Mouse (Mus musculus) gastrocnemius, postnatal 10 days (tissue): ENCODE measurements at regions not wholly inside any gene's neighbourhood (a gene's known extent, or its start where the extent isn't known, plus 50 kb on each side); places are given as distances from the start of the nearest gene placed in this dataset.
"Not testable (repeated sequence)": the region's sequence is repeated elsewhere in the genome, so short reads cannot be mapped to it uniquely, and the experiment has no call there.

Experiments used
- DNase-seq: peaks from one replicate; pipeline ENCODE4 v3.0.0; 2021; ENCODE audit warnings: mixed read lengths

GRCm38 (mm10) chr8:90046779-90047178 lies 301.4 kb downstream of the Tox3 start:
- no peak for DNase-seq

GRCm38 (mm10) chr8:90036436-90036835 lies 311.7 kb downstream of the Tox3 start:
- no peak for DNase-seq

GRCm38 (mm10) chr8:90032572-90032971 lies 315.6 kb downstream of the Tox3 start:
- DNase-seq: no peak

GRCm38 (mm10) chr8:90031220-90031619 lies 316.9 kb downstream of the Tox3 start:
- no peak for DNase-seq

GRCm38 (mm10) chr8:90017958-90018357 lies 330.2 kb downstream of the Tox3 start:
- DNase-seq: not testable (repeated sequence)

- no peak for DNase-seq
These were observed 334.4 kb downstream of the Tox3 start for GRCm38 (mm10) chr8:90013755-90014154.

- no peak for DNase-seq
These were observed 336.3 kb downstream of the Tox3 start for GRCm38 (mm10) chr8:90011682-90012409.

GRCm38 (mm10) chr8:90009431-90009830 lies 338.7 kb downstream of the Tox3 start:
- DNase-seq: no peak

- DNase-seq: peak; percentile 82
These were observed 347.1 kb downstream of the Tox3 start for GRCm38 (mm10) chr8:90000899-90001640.

- DNase-seq: no peak
These were observed 354.4 kb downstream of the Tox3 start for GRCm38 (mm10) chr8:89993743-89994142.

- DNase-seq: no peak
These were observed 364.3 kb downstream of the Tox3 start for GRCm38 (mm10) chr8:89983859-89984258.

- DNase-seq: no peak
These were observed 365.6 kb downstream of the Tox3 start for GRCm38 (mm10) chr8:89982551-89982950.

GRCm38 (mm10) chr8:89981320-89981719 lies 366.8 kb downstream of the Tox3 start:
- no peak for DNase-seq

- DNase-seq: no peak
These were observed 367.7 kb downstream of the Tox3 start for GRCm38 (mm10) chr8:89980441-89980840.

GRCm38 (mm10) chr8:89962799-89963198 lies 385.3 kb downstream of the Tox3 start:
- DNase-seq: no peak

GRCm38 (mm10) chr8:89957486-89957885 lies 390.7 kb downstream of the Tox3 start:
- DNase-seq: no peak

GRCm38 (mm10) chr8:89956482-89957020 lies 391.6 kb downstream of the Tox3 start:
- no peak for DNase-seq

GRCm38 (mm10) chr8:89938836-89939235 lies 409.3 kb downstream of the Tox3 start:
- DNase-seq: peak; percentile 24

GRCm38 (mm10) chr8:89934521-89934920 lies 413.6 kb downstream of the Tox3 start:
- no peak for DNase-seq

GRCm38 (mm10) chr8:89926666-89927232 lies 421.4 kb downstream of the Tox3 start:
- DNase-seq: no peak

GRCm38 (mm10) chr8:89924697-89925096 lies 423.4 kb downstream of the Tox3 start:
- not testable (repeated sequence) for DNase-seq

- no peak for DNase-seq
These were observed 434.1 kb downstream of the Tox3 start for GRCm38 (mm10) chr8:89914076-89914475.

- DNase-seq: no peak
These were observed 441.9 kb downstream of the Tox3 start for GRCm38 (mm10) chr8:89906200-89906599.
